Mouse (Mus musculus) forebrain, postnatal 0 days (tissue): Measurements from ENCODE around the gene Rbbp4. TPM values are rescaled to one million over a fixed set of nuclear protein-coding genes. Genes with fewer than 3 reads are reported as not detected.

Experiments
- ATAC-seq: fragments of 200-750 bp; cut with Nextera tagmentation; 2 replicates; pipeline ENCODE4 v1.8.0; 2017; ENCODE audit warnings: mild to moderate bottlenecking, moderate library complexity
- DNase-seq: peaks from one replicate; pipeline ENCODE4 v3.0.0-alpha.2; 2015
- H3K27ac ChIP-seq: fragments of 300-500 bp; sonication (generic); 2 replicates; pipeline ENCODE4 v1.5.1; 2014; ENCODE audit warnings: low read depth, mild to moderate bottlenecking, antibody characterized with exemption, low read length, moderate library complexity, mixed read lengths
- H3K27me3 ChIP-seq: fragments of 300-500 bp; sonication (generic); 2 replicates; pipeline ENCODE4 v1.6.1; 2014; ENCODE audit warnings: mild to moderate bottlenecking, low read length, mixed read lengths; ENCODE audit not compliant: insufficient read depth
- H3K36me3 ChIP-seq: fragments of 300-500 bp; sonication (generic); 2 replicates; pipeline ENCODE4 v1.6.1; 2014; ENCODE audit warnings: mild to moderate bottlenecking, moderate library complexity; ENCODE audit not compliant: insufficient read depth
- H3K4me1 ChIP-seq: fragments of 300-500 bp; sonication (generic); 2 replicates; pipeline ENCODE4 v1.6.1; 2014; ENCODE audit warnings: antibody characterized with exemption; ENCODE audit not compliant: insufficient read depth
- H3K4me2 ChIP-seq: fragments of 300-500 bp; sonication (generic); 2 replicates; pipeline ENCODE4 v1.6.1; 2014; ENCODE audit warnings: low read depth, mild to moderate bottlenecking, moderate library complexity
- H3K4me3 ChIP-seq: fragments of 300-500 bp; sonication (generic); 2 replicates; pipeline ENCODE4 v1.5.1; 2014; ENCODE audit warnings: low read depth, low read length, mixed read lengths
- H3K9ac ChIP-seq: fragments of 300-500 bp; sonication (generic); 2 replicates; pipeline ENCODE4 v1.6.1; 2014; ENCODE audit warnings: mild to moderate bottlenecking
- H3K9me3 ChIP-seq: fragments of 300-500 bp; sonication (generic); 2 replicates; pipeline ENCODE4 v1.6.1; 2016; ENCODE audit warnings: low read length
- CTCF ChIP-seq: sonication (generic); IDR thresholded peaks from 2 replicates; pipeline ENCODE4 v1.5.1; 2016; ENCODE audit warnings: antibody characterized with exemption, control low read depth, low read depth
- WGBS: fragments of 180-500 bp; shearing (Covaris S2); extraction: QIAGEN DNeasy Blood & Tissue Kit; methylation state at CpG from one replicate; pipeline ENCODE4 v1.1.7; 2014; 5-methylcytosine and 5-hydroxymethylcytosine counted together
- polyA plus RNA-seq: library from polyadenylated mRNA; unstranded; fragments of >200 nt; fragmentation: Nextera tagmentation; extraction: Ambion mirVana; gene quantifications from 2 replicates; pipeline ENCODE4 v1.2.1, GENCODE M21; 2015
- total RNA-seq: library from RNA; depleted of rRNA; stranded (reverse); fragments of >200 nt; gene quantifications from 2 replicates; pipeline ENCODE4 v1.2.3, GENCODE M21; 2014

Gene Rbbp4
- total and polyA plus RNA-seq, 2 experiments from 2014 or later: 103 to 272 TPM

GRCm38 (mm10) chr4:129271991-129272755, 63.0 kb downstream of the Rbbp4 start:
- DNase-seq (no peak), ATAC-seq (no peak)
- H3K9ac ChIP-seq: no peak overlapping the region
- no peak overlapping the region for H3K4me2 ChIP-seq
- no peak overlapping the region for H3K27ac ChIP-seq
- H3K27me3 ChIP-seq: no peaks in the 10 kb centered on the region
- no peak for TF ChIP-seq CTCF
- H3K4me3 ChIP-seq: no peak overlapping the region
- 23% methylated on average over 15 of the region's 15 CpGs for WGBS
- H3K36me3 ChIP-seq: no peaks in the 10 kb centered on the region
- H3K9me3 ChIP-seq: no peaks in the 10 kb centered on the region
- no peaks in the 10 kb centered on the region for H3K4me1 ChIP-seq

DNA sequence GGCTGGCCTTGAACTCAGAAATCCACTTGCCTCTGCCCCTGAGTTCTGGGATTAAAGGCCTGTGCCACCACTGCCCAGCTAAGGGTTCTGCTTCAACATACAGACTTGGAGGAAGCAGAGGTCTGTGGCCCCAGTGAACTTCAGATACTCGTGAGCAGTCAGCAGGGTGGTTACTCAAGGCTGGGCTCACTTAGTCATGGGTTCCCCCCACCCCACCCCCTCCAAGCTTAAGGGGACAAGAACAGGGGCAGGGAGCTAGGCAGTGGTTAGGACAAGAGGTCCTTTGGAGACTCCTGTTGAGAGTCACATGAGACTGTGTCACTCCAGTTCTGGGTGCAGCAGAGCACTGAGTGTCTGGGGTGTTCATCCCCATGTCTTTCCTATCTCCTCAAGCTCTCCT, 66.5 kb downstream of the Rbbp4 start:
- DNase-seq: no peak
- WGBS: 45% methylated on average over 1 of the region's 1 CpGs
- Histone ChIP-seq H3K4me2 (no peak overlapping the region), H3K4me3 (no peak overlapping the region), H3K27ac (no peak overlapping the region), H3K9me3 (no peaks in the 10 kb centered on the region), H3K27me3 (no peaks in the 10 kb centered on the region), H3K4me1 (no peaks in the 10 kb centered on the region), H3K9ac (no peak overlapping the region), H3K36me3 (no peaks in the 10 kb centered on the region)
- TF ChIP-seq CTCF: no peak
- ATAC-seq: no peak

- H3K27me3 ChIP-seq: no peaks in the 10 kb centered on the region
- no peak overlapping the region for H3K4me2 ChIP-seq
- 53% methylated on average over 5 of the region's 5 CpGs for WGBS
- no peaks in the 10 kb centered on the region for H3K36me3 ChIP-seq
- no peaks in the 10 kb centered on the region for H3K4me1 ChIP-seq
- H3K9ac ChIP-seq: no peak overlapping the region
- no peaks in the 10 kb centered on the region for H3K9me3 ChIP-seq
- no peak for DNase-seq
- no peak overlapping the region for H3K4me3 ChIP-seq
- no peak for TF ChIP-seq CTCF
- ATAC-seq: no peak
- H3K27ac ChIP-seq: no peak overlapping the region
Measured at GRCm38 (mm10) chr4:129266821-129267220, 68.3 kb downstream of the Rbbp4 start.

GRCm38 (mm10) chr4:129266191-129266590, 69.0 kb downstream of the Rbbp4 start:
- H3K27ac ChIP-seq: no peak overlapping the region
- TF ChIP-seq CTCF: no peak
- H3K4me3 ChIP-seq: no peak overlapping the region
- no peaks in the 10 kb centered on the region for H3K4me1 ChIP-seq
- no peaks in the 10 kb centered on the region for H3K27me3 ChIP-seq
- no peaks in the 10 kb centered on the region for H3K9me3 ChIP-seq
- 85% methylated on average over 4 of the region's 4 CpGs for WGBS
- no peak overlapping the region for H3K4me2 ChIP-seq
- no peak overlapping the region for H3K9ac ChIP-seq
- H3K36me3 ChIP-seq: no peaks in the 10 kb centered on the region
- DNase-seq (no peak), ATAC-seq (no peak)

DNA sequence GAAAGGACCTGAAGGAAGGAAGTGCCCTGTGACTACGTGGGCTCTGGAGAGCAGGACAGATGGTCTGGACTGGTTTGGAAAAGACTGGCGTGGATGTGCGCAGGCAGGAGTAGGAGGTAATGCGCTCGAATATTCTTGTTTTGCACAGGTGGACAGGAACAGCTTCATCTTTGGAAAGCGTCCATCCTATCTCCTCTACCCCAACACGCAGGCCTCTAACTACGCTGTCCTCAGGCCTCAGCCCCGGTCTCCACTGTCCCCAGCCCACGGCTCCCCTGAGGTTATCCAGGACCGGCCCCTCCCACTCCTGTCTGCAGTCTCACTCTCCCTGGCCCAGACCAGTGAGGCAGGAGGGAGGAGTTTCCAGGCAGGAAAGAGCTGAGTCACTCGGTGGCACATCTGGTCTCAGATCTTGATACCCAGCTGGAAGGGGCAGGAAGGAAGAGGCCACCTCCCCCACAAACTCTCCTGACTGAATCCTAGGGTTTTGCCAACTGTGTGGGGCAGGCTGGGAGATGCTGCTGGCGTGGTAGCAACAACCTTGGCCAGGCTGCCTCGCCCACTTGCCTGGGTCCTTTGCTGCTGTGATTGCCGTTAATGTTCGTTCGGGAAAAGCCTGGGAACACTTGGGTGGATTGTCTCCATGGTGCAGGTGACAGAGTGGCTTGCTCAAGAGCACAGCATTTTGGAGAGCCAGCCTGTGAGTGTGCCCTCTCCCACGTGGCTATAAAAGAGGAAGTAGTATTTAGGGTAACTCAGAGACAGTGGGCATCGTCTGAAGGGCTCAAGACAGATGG, 71.7 kb downstream of the Rbbp4 start:
- no peak for ATAC-seq
- Histone ChIP-seq H3K4me1 (no peaks in the 10 kb centered on the region), H3K9ac (no peak overlapping the region), H3K36me3 (no peaks in the 10 kb centered on the region), H3K27ac (no peak overlapping the region), H3K4me2 (no peak overlapping the region), H3K9me3 (no peaks in the 10 kb centered on the region), H3K27me3 (no peaks in the 10 kb centered on the region), H3K4me3 (no peak overlapping the region)
- no peak for TF ChIP-seq CTCF
- 44% methylated on average over 19 of the region's 19 CpGs for WGBS
- no peak for DNase-seq

- Histone ChIP-seq H3K36me3 (no peaks in the 10 kb centered on the region), H3K9ac (0 out of 2 replicates have a peak within 1 kb of the TSS, but pooled peaks have one; percentile 6), H3K4me1 (no peaks in the 10 kb centered on the region), H3K9me3 (no peaks in the 10 kb centered on the region), H3K27ac (no peak within 1 kb of the TSS), H3K27me3 (no peaks in the 10 kb centered on the region), H3K4me3 (no peak within 1 kb of the TSS), H3K4me2 (no peak within 1 kb of the TSS)
- DNase-seq: no peak
- no peak for ATAC-seq
- 4% methylated on average over 3 of the region's 4 CpGs for WGBS
- TF ChIP-seq CTCF: no peak
Measured at GRCm38 (mm10) chr4:129261196-129261595, 74.0 kb downstream of the Rbbp4 start, which contains the start of gene C77080. Gene C77080 (minus strand): TSS chr4:129261404.

- H3K4me2 ChIP-seq: no peak overlapping the region
- ATAC-seq (no peak), DNase-seq (no peak)
- no peak overlapping the region for H3K4me3 ChIP-seq
- WGBS: 12% methylated on average over 6 of the region's 6 CpGs
- H3K9ac ChIP-seq: 0 out of 2 replicates have a peak overlapping the region, but pooled peaks have one; percentile 6
- no peak for TF ChIP-seq CTCF
- H3K27ac ChIP-seq: no peak overlapping the region
- H3K9me3 ChIP-seq: no peaks in the 10 kb centered on the region
- H3K27me3 ChIP-seq: no peaks in the 10 kb centered on the region
- no peaks in the 10 kb centered on the region for H3K4me1 ChIP-seq
- no peaks in the 10 kb centered on the region for H3K36me3 ChIP-seq
Measured at GRCm38 (mm10) chr4:129260678-129261077, 74.5 kb downstream of the Rbbp4 start.
